Mouse (Mus musculus) T-helper 17 cell (primary cell): ENCODE measurements around the gene Sox10.

Source experiments
- in situ Hi-C, 2 experiments: fragments of 300-600 bp; cut with MboI, MseI; formaldehyde crosslinking; loops; 1 replicate in 1 of 2; 2 replicates in 1 of 2; pipeline ENCODE4 v1.15.1; 2025; ENCODE audit warnings: high pct_unique_total_duplicates in 2 of 2

Sox10 gene

GRCm38 (mm10) chr15:79162301-79162700, 2.7 kb downstream of the Sox10 start:
- in situ Hi-C loops: no loop called here

DNA sequence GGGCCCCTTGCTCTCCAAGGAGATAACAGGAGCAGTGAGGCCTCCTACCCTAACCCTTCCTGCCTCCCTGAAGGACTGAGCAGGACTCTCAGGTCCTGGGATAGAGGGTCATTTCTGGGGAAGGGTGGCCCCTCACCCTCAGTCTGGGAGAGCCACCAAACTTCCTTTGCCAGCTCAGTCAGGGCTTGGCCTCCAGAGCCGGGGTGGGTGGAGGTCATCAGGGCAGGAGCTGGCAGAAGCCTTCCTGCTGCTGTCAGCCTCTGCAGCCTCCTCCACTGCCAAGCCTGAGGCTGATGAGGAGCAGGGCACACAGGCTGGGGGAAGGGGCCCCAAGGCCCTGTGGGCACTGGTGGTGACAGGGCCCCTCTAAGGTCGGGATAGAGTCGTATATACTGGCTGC, 9.5 kb downstream of the Sox10 start:
- in situ Hi-C loops: no loop called here

DNA sequence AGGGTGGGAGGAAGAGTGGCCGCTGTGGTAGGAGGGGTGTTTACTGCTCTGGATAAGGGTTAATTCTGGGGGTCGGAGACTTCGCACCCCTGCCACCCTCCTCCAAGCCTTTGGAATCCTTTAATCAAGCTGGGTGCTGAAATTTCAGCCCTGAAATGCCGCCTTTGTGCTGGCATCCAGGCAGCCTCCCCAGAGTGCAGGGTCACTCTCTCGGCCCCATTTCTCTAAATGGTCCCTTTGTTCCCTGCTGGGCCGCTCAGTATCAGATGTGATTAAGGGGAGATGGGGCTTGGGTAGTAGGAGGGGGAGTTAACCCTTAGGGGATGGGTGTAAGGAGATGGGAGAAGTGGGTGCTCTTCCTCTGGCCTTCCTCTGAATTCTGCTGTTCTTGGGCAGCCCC, 12.3 kb downstream of the Sox10 start:
- in situ Hi-C loops: no loop called here

GRCm38 (mm10) chr15:79151881-79152280, 13.2 kb downstream of the Sox10 start:
- in situ Hi-C loops: no loop called here

DNA sequence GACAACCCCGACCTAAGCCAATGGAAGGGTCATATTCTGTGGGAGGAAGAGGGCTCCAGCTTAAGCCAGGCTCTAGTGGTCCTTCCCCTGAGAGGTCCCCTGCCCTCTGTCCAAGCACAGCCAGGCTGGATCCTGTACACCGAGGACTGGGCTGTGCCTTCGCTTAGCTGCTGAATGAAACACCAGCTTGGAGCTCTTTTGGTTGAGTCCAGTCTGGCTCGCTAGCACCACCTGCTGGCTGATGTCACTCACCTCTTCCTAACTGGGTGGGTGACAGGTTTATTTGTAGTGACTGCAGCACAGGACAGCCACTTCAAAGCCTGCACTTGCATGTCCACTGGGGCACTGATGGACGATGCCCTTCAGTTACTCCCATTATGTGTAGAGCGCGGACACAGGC, 16.5 kb downstream of the Sox10 start:
- in situ Hi-C loops: no loop called here

GRCm38 (mm10) chr15:79145522-79145921, 19.5 kb downstream of the Sox10 start:
- in situ Hi-C loops: no loop called here

- in situ Hi-C loops: no loop called here
These were observed 21.0 kb downstream of the Sox10 start for GRCm38 (mm10) chr15:79144021-79144420.

DNA sequence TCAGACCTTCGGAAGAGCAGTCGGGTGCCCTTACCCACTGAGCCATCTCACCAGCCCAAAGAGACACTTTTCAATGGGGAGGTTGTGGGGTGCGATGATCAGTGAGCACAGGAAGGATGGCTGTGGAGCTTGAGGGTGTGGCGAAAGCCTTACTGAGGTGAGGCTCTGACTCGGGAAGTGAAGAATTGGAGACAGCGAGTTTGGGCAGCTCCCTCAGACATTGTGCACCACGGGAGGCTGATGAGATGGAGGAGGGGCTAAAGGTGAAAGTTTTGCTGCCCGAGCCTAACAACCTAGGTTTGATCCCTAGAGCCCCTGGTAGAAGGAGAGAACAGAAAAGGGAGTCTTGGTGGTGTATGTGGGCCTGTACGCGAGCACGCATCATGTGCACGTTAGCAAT, 21.7 kb downstream of the Sox10 start:
- in situ Hi-C loops: no loop called here

DNA sequence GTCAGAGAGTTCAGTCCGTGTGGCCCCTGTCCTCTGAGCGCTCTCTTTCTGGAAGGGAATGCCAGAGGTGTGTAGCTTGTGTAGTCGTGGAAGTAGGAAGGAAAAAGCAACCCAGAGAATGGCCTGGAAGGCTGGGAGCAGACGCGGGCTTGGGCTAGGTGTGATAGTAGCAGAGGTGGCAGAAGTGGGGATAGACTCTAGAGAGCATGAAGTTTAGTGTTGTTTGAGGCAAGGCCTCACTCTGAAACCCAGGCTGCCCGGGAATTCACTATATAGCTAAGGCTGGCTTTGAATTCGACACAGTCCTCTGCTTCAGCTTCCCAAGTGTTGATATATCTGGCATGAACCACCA, 23.5 kb downstream of the Sox10 start:
- in situ Hi-C loops: no loop called here

DNA sequence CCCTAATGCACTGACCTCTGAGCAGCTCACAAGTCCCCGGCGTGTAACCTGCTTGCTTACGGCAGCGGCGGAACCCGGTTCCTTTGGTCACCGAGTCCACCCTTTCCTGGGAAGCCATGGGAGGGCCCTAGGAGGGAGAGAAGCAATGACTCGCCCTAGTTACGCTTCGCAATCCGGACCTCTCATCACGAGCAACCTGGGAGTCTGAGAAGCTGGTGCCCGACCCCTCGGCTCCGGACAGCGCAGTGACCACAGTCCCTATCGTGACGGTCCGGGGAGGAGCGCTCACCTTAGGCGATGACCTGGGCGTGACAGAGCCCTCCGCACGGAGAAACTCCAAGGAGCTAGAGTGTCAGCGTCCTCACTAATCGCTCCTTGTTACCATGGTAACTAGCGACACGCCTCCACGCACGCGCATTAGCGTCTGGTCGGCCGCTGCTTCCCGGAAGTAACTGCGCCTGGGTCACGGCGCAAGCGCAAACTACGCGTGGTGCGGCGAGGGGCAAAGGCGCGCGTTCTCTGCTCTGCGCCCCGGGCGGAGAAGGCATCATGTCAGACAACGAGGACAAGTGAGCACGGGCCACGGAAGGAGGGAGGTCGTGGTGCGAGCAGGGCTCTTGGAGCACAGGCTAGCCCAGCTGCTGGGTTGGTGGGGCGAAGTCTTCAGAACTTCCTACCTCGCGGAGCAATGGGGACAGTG, 24.0 kb downstream of the Sox10 start, which contains the start of the genes Polr2f and 1700088E04Rik:
TSS of gene Polr2f (plus strand) at position 144 of the 700 bp plus-strand sequence.
TSS of gene 1700088E04Rik (minus strand) at position 388 of the 700 bp plus-strand sequence.
- in situ Hi-C loops: no loop called here

- in situ Hi-C loops: no loop called here
These were observed 25.4 kb downstream of the Sox10 start for GRCm38 (mm10) chr15:79139640-79140039.

GRCm38 (mm10) chr15:79135783-79136575, 29.1 kb downstream of the Sox10 start:
- in situ Hi-C loops: no loop called here

DNA sequence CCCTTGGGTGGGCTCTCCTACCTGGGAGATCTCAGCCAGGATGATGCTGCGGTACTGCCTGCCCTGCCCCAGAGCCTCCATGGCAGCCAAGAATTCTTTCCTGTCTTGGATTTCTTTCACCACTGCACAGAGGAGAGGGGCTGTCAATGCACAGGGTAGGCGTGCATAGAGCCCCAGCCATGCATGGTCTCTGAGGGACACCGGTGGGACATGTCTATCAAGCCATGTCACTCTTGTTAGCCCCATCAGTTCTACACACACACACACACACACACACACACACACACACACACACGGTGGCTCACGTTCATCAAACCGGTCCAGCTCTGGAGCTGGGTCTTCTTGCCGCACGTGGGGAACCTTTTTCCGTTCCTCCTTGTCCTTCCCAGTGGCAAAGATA, 29.7 kb downstream of the Sox10 start:
- in situ Hi-C loops: no loop called here

DNA sequence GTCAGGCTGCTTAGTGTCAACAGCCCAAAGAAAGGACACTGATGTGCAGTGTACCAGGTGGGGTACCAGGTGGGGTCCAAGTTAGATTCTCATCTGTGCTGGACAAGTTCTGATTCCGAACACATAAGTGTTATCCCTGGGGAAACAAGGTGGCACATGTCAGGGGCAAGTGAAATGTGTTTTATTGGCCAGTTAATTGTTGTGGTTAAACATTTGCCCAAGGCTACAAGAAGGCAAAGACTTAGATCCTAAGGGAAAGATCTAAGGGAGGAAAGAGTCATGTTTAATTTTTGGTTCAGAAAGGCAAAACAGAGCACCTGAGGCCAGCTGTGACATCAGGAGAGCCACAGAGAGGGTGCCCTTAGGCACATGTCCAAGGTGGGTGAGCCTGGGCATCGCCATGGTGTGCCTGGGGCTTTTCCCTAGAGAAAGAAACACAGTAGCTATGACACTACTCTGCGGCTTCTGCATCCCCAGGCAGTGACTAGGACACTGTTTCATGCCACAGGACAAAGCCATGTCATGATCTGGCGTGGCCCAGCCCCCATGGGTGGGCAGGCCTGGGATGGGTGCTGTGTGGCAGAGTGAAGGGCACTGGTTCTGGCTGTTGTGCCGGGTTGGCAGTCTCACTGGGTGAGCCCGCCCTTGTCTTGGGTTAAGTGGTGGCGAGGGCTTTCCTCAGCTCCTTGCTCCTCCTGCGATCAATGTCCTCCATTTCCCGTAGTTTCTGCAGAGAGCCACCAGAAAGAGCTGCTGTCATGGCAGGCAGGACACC, 30.4 kb downstream of the Sox10 start:
- in situ Hi-C loops: no loop called here

- in situ Hi-C loops: no loop called here
These were observed 31.8 kb downstream of the Sox10 start for GRCm38 (mm10) chr15:79133191-79133661.

- in situ Hi-C loops: no loop called here
These were observed 33.6 kb downstream of the Sox10 start for GRCm38 (mm10) chr15:79131442-79131841.

GRCm38 (mm10) chr15:79130782-79131181, 34.3 kb downstream of the Sox10 start:
- in situ Hi-C loops: no loop called here

GRCm38 (mm10) chr15:79129311-79129710, 35.7 kb downstream of the Sox10 start:
- in situ Hi-C loops: no loop called here

DNA sequence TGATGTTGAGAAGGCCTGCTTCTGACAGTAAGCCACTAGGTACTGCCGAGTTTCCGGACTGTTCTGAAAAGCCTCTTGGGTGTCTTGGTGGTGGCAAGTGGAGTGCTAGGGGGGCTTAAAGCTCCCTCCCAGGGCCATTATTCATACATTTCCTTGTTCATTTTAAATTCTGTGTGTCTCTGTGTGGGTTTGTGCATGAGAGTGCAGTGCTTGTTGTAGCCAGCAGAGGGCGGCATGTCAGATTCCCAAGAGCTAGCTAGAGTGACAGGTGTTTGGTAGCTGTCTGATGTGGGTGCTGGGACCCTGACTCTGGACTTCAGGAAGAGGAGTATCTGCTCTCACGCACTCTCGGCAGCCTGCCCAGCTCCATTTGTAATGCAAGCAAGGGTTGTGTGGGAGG, 36.8 kb downstream of the Sox10 start:
- in situ Hi-C loops: no loop called here

GRCm38 (mm10) chr15:79127101-79127500, 37.9 kb downstream of the Sox10 start:
- in situ Hi-C loops: no loop called here

- in situ Hi-C loops: no loop called here
These were observed 38.7 kb downstream of the Sox10 start for GRCm38 (mm10) chr15:79126217-79126932.
